Mouse (Mus musculus): ENCODE measurements around the gene Zbtb43. TPM values are rescaled to one million over a fixed set of nuclear protein-coding genes. Genes with fewer than 3 reads are reported as not detected.
A peak's percentile ranks its signal among the peaks of the same experiment; 100 is the strongest.

Gene Zbtb43
- 20.0 and 23.3 TPM in 2 replicates for polyA plus RNA-seq (2015; fragmentation: Nextera tagmentation; extraction: Ambion mirVana)

DNA sequence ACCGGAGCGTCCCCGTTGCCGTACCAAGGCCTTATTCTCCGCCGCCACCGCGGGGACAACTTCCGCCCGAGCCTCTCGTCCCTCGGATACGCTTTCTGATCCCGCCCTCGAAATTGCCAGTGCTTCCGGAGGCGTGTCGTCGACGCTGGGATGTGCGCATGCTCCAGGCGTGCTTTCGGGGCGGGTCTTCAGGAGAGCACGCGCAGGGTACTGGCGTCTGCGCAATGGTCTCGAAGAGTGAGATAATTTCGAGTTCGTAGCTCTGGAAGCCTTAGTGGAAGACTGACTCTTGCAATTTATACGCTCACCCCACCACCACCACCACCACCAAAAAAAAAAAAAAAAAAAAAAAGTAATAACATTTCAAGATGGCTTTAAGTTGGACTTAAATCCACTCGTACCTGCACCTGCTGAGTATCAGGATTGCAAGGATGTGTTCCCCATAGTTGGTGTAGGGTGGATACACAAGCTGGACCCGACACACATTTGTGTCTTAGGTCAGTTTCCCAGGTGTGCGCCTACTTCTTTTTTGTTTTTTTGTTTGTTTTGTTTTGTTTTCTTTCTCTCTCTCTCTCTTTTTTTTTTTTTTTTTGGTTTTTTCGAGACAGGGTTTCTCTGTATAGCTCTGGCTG is at the start of gene Zbtb43:
TSS of gene Zbtb43 (minus strand) at position 94 of the 632 bp plus-strand sequence.
- Histone ChIP-seq H3K9me3 (no peaks in the 10 kb centered on the region), H3K27ac (peak within 1 kb of the TSS; percentile 39; the same call in 1 of the 2 replicates), H3K4me2 (peak within 1 kb of the TSS; percentile 87), H3K4me3 (peak within 1 kb of the TSS; percentile 97), H3K27me3 (peaks cover 8% of the 10 kb centered on the region; the same call in 1 of the 2 replicates), H3K9ac (peak within 1 kb of the TSS; percentile 94), H3K36me3 (peaks cover 9% of the 10 kb centered on the region), H3K4me1 (peaks cover 28% of the 10 kb centered on the region)
- peak; percentile 86 for ATAC-seq (ENCODE audit: insufficient number of reproducible peaks, insufficient read depth, low FRiP score, low TSS enrichment, low read depth)
- 7% methylated on average over 36 of the region's 36 CpGs for WGBS

GRCm38 (mm10) chr2:33515856-33516255 is 47.5 kb upstream of the Zbtb43 start:
- WGBS: 73% methylated on average over 19 of the region's 19 CpGs
- Histone ChIP-seq H3K36me3 (no peaks in the 10 kb centered on the region), H3K9me3 (0 out of 2 replicates have a peak, but pooled peaks cover 3% of the 10 kb centered on the region), H3K4me2 (no peak overlapping the region), H3K4me3 (no peak overlapping the region), H3K27ac (no peak overlapping the region), H3K9ac (no peak overlapping the region), H3K4me1 (no peaks in the 10 kb centered on the region), H3K27me3 (no peaks in the 10 kb centered on the region; the same call in 1 of the 2 replicates)
- no peak for ATAC-seq (ENCODE audit: insufficient number of reproducible peaks, insufficient read depth, low FRiP score, low TSS enrichment, low read depth)

- no peaks in the 10 kb centered on the region for H3K36me3 ChIP-seq
- H3K4me1 ChIP-seq: no peaks in the 10 kb centered on the region
- H3K4me3 ChIP-seq: no peak overlapping the region
- no peaks in the 10 kb centered on the region; the same call in 1 of the 2 replicates for H3K27me3 ChIP-seq
- no peak for ATAC-seq (ENCODE audit: insufficient number of reproducible peaks, insufficient read depth, low FRiP score, low TSS enrichment, low read depth)
- no peak overlapping the region for H3K4me2 ChIP-seq
- 0 out of 2 replicates have a peak, but pooled peaks cover 3% of the 10 kb centered on the region for H3K9me3 ChIP-seq
- no peak overlapping the region for H3K27ac ChIP-seq
- H3K9ac ChIP-seq: no peak overlapping the region
- 81% methylated on average over 8 of the region's 8 CpGs for WGBS
These were observed 47.1 kb upstream of the Zbtb43 start for GRCm38 (mm10) chr2:33515431-33515830.

GRCm38 (mm10) chr2:33510791-33511190 is 42.4 kb upstream of the Zbtb43 start:
- H3K9ac ChIP-seq: no peak overlapping the region
- no peaks in the 10 kb centered on the region for H3K4me1 ChIP-seq
- no peaks in the 10 kb centered on the region for H3K36me3 ChIP-seq
- no peak overlapping the region for H3K27ac ChIP-seq
- H3K4me2 ChIP-seq: no peak overlapping the region
- ATAC-seq (ENCODE audit: insufficient number of reproducible peaks, insufficient read depth, low FRiP score, low TSS enrichment, low read depth): no peak
- no peak overlapping the region for H3K4me3 ChIP-seq
- H3K27me3 ChIP-seq: no peaks in the 10 kb centered on the region; the same call in 1 of the 2 replicates
- no peaks in the 10 kb centered on the region for H3K9me3 ChIP-seq
- 100% methylated on average over 1 of the region's 1 CpGs for WGBS

GRCm38 (mm10) chr2:33502602-33503001 is 34.2 kb upstream of the Zbtb43 start:
- no peak for ATAC-seq (ENCODE audit: insufficient number of reproducible peaks, insufficient read depth, low FRiP score, low TSS enrichment, low read depth)
- Histone ChIP-seq H3K4me1 (no peaks in the 10 kb centered on the region), H3K4me2 (no peak overlapping the region), H3K27ac (no peak overlapping the region), H3K27me3 (no peaks in the 10 kb centered on the region), H3K4me3 (no peak overlapping the region), H3K9me3 (peaks cover 6% of the 10 kb centered on the region), H3K36me3 (no peaks in the 10 kb centered on the region), H3K9ac (no peak overlapping the region)
- WGBS: 37% methylated on average over 2 of the region's 2 CpGs

DNA sequence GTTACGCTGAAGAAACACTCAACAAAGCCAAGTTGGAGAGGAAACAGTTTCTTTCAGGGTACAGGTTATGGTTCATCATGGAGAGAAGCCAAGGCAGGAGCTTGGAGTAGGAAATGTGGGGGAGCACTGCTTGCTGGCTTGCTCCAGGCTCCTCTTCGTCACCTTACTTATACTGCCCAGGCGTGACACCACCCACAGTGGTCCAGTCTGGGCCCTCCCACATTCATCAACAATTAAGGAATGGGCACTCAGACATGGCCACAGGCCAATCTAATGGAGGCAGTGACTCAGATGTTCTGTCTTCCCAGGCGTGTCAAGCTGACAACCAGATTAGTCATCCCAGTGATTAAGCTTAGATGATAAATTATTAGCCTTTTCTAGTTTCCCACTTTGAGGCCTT is 29.9 kb upstream of the Zbtb43 start:
- ATAC-seq (ENCODE audit: insufficient number of reproducible peaks, insufficient read depth, low FRiP score, low TSS enrichment, low read depth): no peak

DNA sequence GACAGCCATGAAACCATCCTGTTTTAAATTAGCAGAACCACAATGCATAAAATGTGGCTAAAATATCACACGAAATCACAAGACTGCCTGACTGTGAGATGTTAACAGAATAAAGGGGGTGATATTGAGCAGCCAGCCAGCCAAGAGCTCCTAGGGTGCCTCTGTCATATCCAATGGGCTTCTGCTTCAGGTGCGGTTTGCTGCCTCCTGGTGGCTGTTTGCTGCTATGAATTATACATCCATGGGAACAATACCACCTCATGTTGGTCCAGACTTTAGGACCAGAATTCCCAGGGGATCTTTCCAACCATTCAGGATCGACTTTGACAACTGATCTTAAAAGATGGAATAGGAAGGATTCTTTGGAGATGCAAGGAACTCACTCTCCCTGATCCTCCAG is 27.3 kb upstream of the Zbtb43 start:
- Histone ChIP-seq H3K27me3 (peaks cover 2% of the 10 kb centered on the region), H3K9me3 (peaks cover 6% of the 10 kb centered on the region), H3K27ac (no peak overlapping the region), H3K4me2 (no peak overlapping the region), H3K4me1 (no peaks in the 10 kb centered on the region), H3K36me3 (no peaks in the 10 kb centered on the region), H3K9ac (no peak overlapping the region), H3K4me3 (no peak overlapping the region)
- no peak for ATAC-seq (ENCODE audit: insufficient number of reproducible peaks, insufficient read depth, low FRiP score, low TSS enrichment, low read depth)
- WGBS: 47% methylated on average over 3 of the region's 3 CpGs

More for the DNA sequence above, 29.9 kb upstream of the Zbtb43 start:
- no peak overlapping the region for H3K27ac ChIP-seq
- no peak overlapping the region for H3K4me2 ChIP-seq
- no peaks in the 10 kb centered on the region for H3K27me3 ChIP-seq
- H3K9me3 ChIP-seq: peaks cover 6% of the 10 kb centered on the region
- no peak overlapping the region for H3K4me3 ChIP-seq
- 81% methylated on average over 4 of the region's 4 CpGs for WGBS
- no peaks in the 10 kb centered on the region for H3K36me3 ChIP-seq
- H3K9ac ChIP-seq: no peak overlapping the region
- no peaks in the 10 kb centered on the region for H3K4me1 ChIP-seq

GRCm38 (mm10) chr2:33492041-33492440 is 23.7 kb upstream of the Zbtb43 start:
- Histone ChIP-seq H3K36me3 (no peaks in the 10 kb centered on the region), H3K9ac (no peak overlapping the region), H3K4me1 (peaks cover 9% of the 10 kb centered on the region), H3K4me2 (no peak overlapping the region), H3K9me3 (no peaks in the 10 kb centered on the region), H3K27ac (no peak overlapping the region), H3K27me3 (peaks cover 4% of the 10 kb centered on the region), H3K4me3 (no peak overlapping the region)
- no peak for ATAC-seq (ENCODE audit: insufficient number of reproducible peaks, insufficient read depth, low FRiP score, low TSS enrichment, low read depth)
- WGBS: 92% methylated on average over 3 of the region's 3 CpGs

DNA sequence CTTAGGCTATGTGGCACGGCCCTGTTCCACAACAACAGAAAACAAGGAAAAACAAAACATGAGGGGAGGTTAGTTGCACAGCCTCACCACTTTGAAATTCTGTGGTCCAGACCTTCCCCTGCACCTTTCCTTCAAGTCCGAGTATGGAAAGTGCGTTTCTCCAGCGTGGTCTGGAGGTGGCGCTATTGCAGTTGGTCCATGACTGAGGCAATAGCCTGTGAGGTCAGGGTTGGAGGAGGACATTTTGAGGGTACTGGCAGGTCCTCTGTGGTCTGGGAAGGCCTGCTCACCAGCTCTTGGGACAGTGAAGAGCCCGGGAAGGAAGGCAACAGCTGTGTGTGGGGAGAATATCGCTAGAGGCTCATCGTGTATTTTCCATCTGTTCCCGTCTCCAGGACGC is 21.2 kb upstream of the Zbtb43 start:
- no peak overlapping the region for H3K4me2 ChIP-seq
- peaks cover 11% of the 10 kb centered on the region for H3K4me1 ChIP-seq
- H3K9ac ChIP-seq: no peak overlapping the region
- H3K27ac ChIP-seq: no peak overlapping the region
- no peak for ATAC-seq (ENCODE audit: insufficient number of reproducible peaks, insufficient read depth, low FRiP score, low TSS enrichment, low read depth)
- H3K4me3 ChIP-seq: no peak overlapping the region
- no peaks in the 10 kb centered on the region for H3K9me3 ChIP-seq
- H3K27me3 ChIP-seq: peaks cover 10% of the 10 kb centered on the region
- 65% methylated on average over 10 of the region's 10 CpGs for WGBS
- H3K36me3 ChIP-seq: no peaks in the 10 kb centered on the region

GRCm38 (mm10) chr2:33487332-33487731 is 19.0 kb upstream of the Zbtb43 start:
- H3K27ac ChIP-seq: peak overlapping the region; percentile 34; the same call in 1 of the 2 replicates
- no peak overlapping the region for H3K4me2 ChIP-seq
- 59% methylated on average over 8 of the region's 8 CpGs for WGBS
- H3K27me3 ChIP-seq: peaks cover 10% of the 10 kb centered on the region
- ATAC-seq (ENCODE audit: insufficient number of reproducible peaks, insufficient read depth, low FRiP score, low TSS enrichment, low read depth): no peak
- H3K9me3 ChIP-seq: no peaks in the 10 kb centered on the region
- no peak overlapping the region for H3K4me3 ChIP-seq
- H3K9ac ChIP-seq: no peak overlapping the region
- no peaks in the 10 kb centered on the region for H3K36me3 ChIP-seq
- H3K4me1 ChIP-seq: peaks cover 11% of the 10 kb centered on the region

DNA sequence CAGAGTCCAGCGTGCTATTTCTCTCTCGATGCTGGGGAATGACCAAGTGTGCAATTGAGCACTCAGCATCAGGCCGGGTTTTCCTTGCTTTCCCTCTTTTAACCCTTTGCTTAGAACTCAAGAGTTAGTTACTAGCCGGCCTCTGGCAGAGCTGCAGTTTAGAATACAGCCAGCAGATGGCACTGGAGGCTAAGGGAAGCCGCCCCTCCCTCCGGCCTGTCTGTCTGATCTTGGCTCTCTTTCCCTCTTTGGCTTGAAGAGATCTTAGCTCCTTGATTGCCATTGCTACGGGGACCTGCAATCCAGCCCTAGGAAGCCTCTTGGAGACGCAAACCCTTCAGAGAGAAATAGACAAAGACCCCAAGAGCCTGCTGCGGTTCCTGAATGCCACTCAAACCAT is 18.5 kb upstream of the Zbtb43 start:
- WGBS: 9% methylated on average over 9 of the region's 9 CpGs
- Histone ChIP-seq H3K4me3 (no peak overlapping the region), H3K9ac (no peak overlapping the region), H3K4me1 (peaks cover 11% of the 10 kb centered on the region), H3K36me3 (no peaks in the 10 kb centered on the region), H3K4me2 (no peak overlapping the region), H3K9me3 (no peaks in the 10 kb centered on the region), H3K27ac (no peak overlapping the region), H3K27me3 (peaks cover 10% of the 10 kb centered on the region; the same call in 1 of the 2 replicates)
- ATAC-seq (ENCODE audit: insufficient number of reproducible peaks, insufficient read depth, low FRiP score, low TSS enrichment, low read depth): no peak

- H3K4me3 ChIP-seq: no peak overlapping the region
- H3K36me3 ChIP-seq: no peaks in the 10 kb centered on the region
- no peak overlapping the region for H3K9ac ChIP-seq
- 91% methylated on average over 10 of the region's 10 CpGs for WGBS
- H3K4me1 ChIP-seq: peaks cover 8% of the 10 kb centered on the region
- no peaks in the 10 kb centered on the region for H3K9me3 ChIP-seq
- H3K27ac ChIP-seq: no peak overlapping the region
- ATAC-seq (ENCODE audit: insufficient number of reproducible peaks, insufficient read depth, low FRiP score, low TSS enrichment, low read depth): no peak
- H3K4me2 ChIP-seq: no peak overlapping the region
- no peaks in the 10 kb centered on the region for H3K27me3 ChIP-seq
These were observed 9.8 kb upstream of the Zbtb43 start for GRCm38 (mm10) chr2:33477961-33478755.

Measured in embryonic facial prominence, embryonic 13.5 days (tissue).